Mouse (Mus musculus) kidney, adult 11 months (tissue): ENCODE data around the gene Hsd3b6.
"Not testable (repeated sequence)": the region's sequence is repeated elsewhere in the genome, so short reads cannot be mapped to it uniquely, and the experiment has no call there.

ENCODE experiments used
- DNase-seq: peaks from one replicate; pipeline ENCODE4 v3.0.0; 2022

Hsd3b6 gene

GRCm38 (mm10) chr3:98814101-98814670 is at the start of gene Hsd3b6:
Gene Hsd3b6 (minus strand): TSS chr3:98814443.
- no peak for DNase-seq

GRCm38 (mm10) chr3:98862800-98863199 is 48.6 kb upstream of the Hsd3b6 start:
- DNase-seq = no peak

- DNase-seq = no peak
Observed at GRCm38 (mm10) chr3:98859576-98859975, 45.3 kb upstream of the Hsd3b6 start, which contains the start of gene Hsd3b1. Gene Hsd3b1 (minus strand): TSS chr3:98859794.

GRCm38 (mm10) chr3:98858051-98858450 is 43.8 kb upstream of the Hsd3b6 start:
- DNase-seq = no peak

- DNase-seq = no peak
Observed at GRCm38 (mm10) chr3:98856892-98857291, 42.6 kb upstream of the Hsd3b6 start.

- DNase-seq = no peak
Observed at GRCm38 (mm10) chr3:98855160-98855559, 40.9 kb upstream of the Hsd3b6 start.

GRCm38 (mm10) chr3:98853685-98854084 is 39.4 kb upstream of the Hsd3b6 start:
- no peak for DNase-seq

- no peak for DNase-seq
Observed at GRCm38 (mm10) chr3:98853051-98853450, 38.8 kb upstream of the Hsd3b6 start.

GRCm38 (mm10) chr3:98852631-98853030 is 38.4 kb upstream of the Hsd3b6 start:
- DNase-seq = no peak

- no peak for DNase-seq
Observed at GRCm38 (mm10) chr3:98851853-98852252, 37.6 kb upstream of the Hsd3b6 start.

- DNase-seq = no peak
Observed at GRCm38 (mm10) chr3:98850262-98850661, 36.0 kb upstream of the Hsd3b6 start.

GRCm38 (mm10) chr3:98848898-98849297 is 34.7 kb upstream of the Hsd3b6 start:
- no peak for DNase-seq

GRCm38 (mm10) chr3:98812653-98813052 is 1.6 kb downstream of the Hsd3b6 start:
- not testable (repeated sequence) for DNase-seq

- not testable (repeated sequence) for DNase-seq
Observed at GRCm38 (mm10) chr3:98805032-98805431, 9.2 kb downstream of the Hsd3b6 start.

- no peak for DNase-seq
Observed at GRCm38 (mm10) chr3:98786551-98786950, 27.7 kb downstream of the Hsd3b6 start.

- no peak for DNase-seq
Observed at GRCm38 (mm10) chr3:98782181-98782868, 31.9 kb downstream of the Hsd3b6 start.

- no peak for DNase-seq
Observed at GRCm38 (mm10) chr3:98780921-98781320, 33.3 kb downstream of the Hsd3b6 start.

GRCm38 (mm10) chr3:98764155-98764554 is 50.1 kb downstream of the Hsd3b6 start:
- no peak for DNase-seq

- DNase-seq = no peak
Observed at GRCm38 (mm10) chr3:98756836-98757235, 57.4 kb downstream of the Hsd3b6 start.
